Mouse (Mus musculus) gastrocnemius, adult 18-20 months (tissue): ENCODE measurements around the gene Vamp2. TPM values are rescaled to one million over a fixed set of nuclear protein-coding genes. Genes with fewer than 3 reads are reported as not detected.

Experiments
- DNase-seq: peaks from one replicate; pipeline ENCODE4 v3.0.0; 2021; ENCODE audit warnings: low spot score
- long read RNA-seq, 2 experiments: library from polyadenylated mRNA; stranded (forward); transcript quantifications; one replicate each; pipeline ENCODE4 v2.0.0; 2021
- total RNA-seq, 2 experiments: library from RNA; stranded (reverse); gene quantifications; 2 replicates each; pipeline ENCODE4 v1.2.3; 2021

Vamp2 gene
- 10 to 100 TPM; 37.4 to 39.3 TPM for total RNA-seq
- long read RNA-seq, experiment 1, transcript Vamp2-201 (5 exons, 2,205 nt), result major isoform, 46 of 54 reads
- long read RNA-seq, experiment 1, partial matches to known transcripts, result 1 of 54 reads
- long read RNA-seq, experiment 1, other reads (novel, unspliced or antisense), result 5 of 54 reads
- long read RNA-seq, experiment 2, transcript Vamp2-201 (5 exons, 2,205 nt), result major isoform, 44 of 54 reads
- long read RNA-seq, experiment 2, partial matches to known transcripts, result 2 of 54 reads
- long read RNA-seq, experiment 2, other reads (novel, unspliced or antisense), result 6 of 54 reads

- peak; percentile 89 for DNase-seq
These were observed at the start of gene Vamp2 for GRCm38 (mm10) chr11:69088103-69088855. Gene Vamp2, plus strand, starts transcription at chr11:69088490.

- DNase-seq, result peak; percentile 79
These were observed 42.5 kb upstream of the Vamp2 start, which contains the start of gene Aurkb for GRCm38 (mm10) chr11:69045531-69046394. Gene Aurkb, plus strand, starts transcription at chr11:69045647.

- DNase-seq, result no peak
These were observed 41.9 kb upstream of the Vamp2 start for GRCm38 (mm10) chr11:69046395-69046774.

GRCm38 (mm10) chr11:69047592-69047991 is 40.7 kb upstream of the Vamp2 start:
- DNase-seq, result no peak

GRCm38 (mm10) chr11:69048151-69048550 is 40.1 kb upstream of the Vamp2 start:
- DNase-seq, result no peak

GRCm38 (mm10) chr11:69050748-69051147 is 37.5 kb upstream of the Vamp2 start:
- DNase-seq, result no peak

- no peak for DNase-seq
These were observed 36.5 kb upstream of the Vamp2 start for GRCm38 (mm10) chr11:69051771-69052170.

GRCm38 (mm10) chr11:69052824-69053421 is 35.4 kb upstream of the Vamp2 start:
- DNase-seq, result no peak

- no peak for DNase-seq
These were observed 34.4 kb upstream of the Vamp2 start for GRCm38 (mm10) chr11:69053848-69054247.

GRCm38 (mm10) chr11:69058265-69058664 is 30.0 kb upstream of the Vamp2 start:
- no peak for DNase-seq

- DNase-seq, result no peak
These were observed 29.4 kb upstream of the Vamp2 start for GRCm38 (mm10) chr11:69058729-69059356.

- DNase-seq, result peak; percentile 95
These were observed 28.8 kb upstream of the Vamp2 start, which contains the start of gene Borcs6 for GRCm38 (mm10) chr11:69059357-69059974. Gene Borcs6, plus strand, starts transcription at chr11:69059717.

- no peak for DNase-seq
These were observed 28.3 kb upstream of the Vamp2 start for GRCm38 (mm10) chr11:69059975-69060411.

GRCm38 (mm10) chr11:69060448-69061254 is 27.6 kb upstream of the Vamp2 start:
- no peak for DNase-seq

GRCm38 (mm10) chr11:69061255-69061912 is 26.9 kb upstream of the Vamp2 start:
- no peak for DNase-seq

GRCm38 (mm10) chr11:69062194-69062760 is 26.0 kb upstream of the Vamp2 start:
- DNase-seq, result peak; percentile 80

- DNase-seq, result peak; percentile 95
These were observed 25.5 kb upstream of the Vamp2 start for GRCm38 (mm10) chr11:69062761-69063224.

GRCm38 (mm10) chr11:69063413-69064201 is 24.7 kb upstream of the Vamp2 start:
- DNase-seq, result peak; percentile 77
